Mouse (Mus musculus) hindbrain, embryonic 14.5 days (tissue): ENCODE data around the gene Mon1b. TPM values are rescaled to one million over a fixed set of nuclear protein-coding genes. Genes with fewer than 3 reads are reported as not detected.

Source experiments
- ATAC-seq: fragments of 200-750 bp; cut with Nextera tagmentation; 2 replicates; pipeline ENCODE4 v1.8.0; 2017; ENCODE audit warnings: moderate number of reproducible peaks, mild to moderate bottlenecking, moderate TSS enrichment, moderate library complexity; ENCODE audit not compliant: low FRiP score
- DNase-seq: peaks from one replicate; pipeline ENCODE4 v3.0.0-alpha.2; 2015; ENCODE audit warnings: low spot score
- H3K27ac ChIP-seq: fragments of 300-500 bp; sonication (generic); 2 replicates; pipeline ENCODE4 v1.5.1; 2014; ENCODE audit warnings: mild to moderate bottlenecking, moderate library complexity
- H3K27me3 ChIP-seq: fragments of 300-500 bp; sonication (generic); 2 replicates; pipeline ENCODE4 v1.6.1; 2014; ENCODE audit warnings: mild to moderate bottlenecking, low read length, mixed read lengths; ENCODE audit not compliant: control insufficient read depth, insufficient read depth
- H3K36me3 ChIP-seq: fragments of 300-500 bp; sonication (generic); replicated peaks from 2 replicates; pipeline ENCODE4 v1.6.1; 2014; ENCODE audit not compliant: control insufficient read depth, insufficient read depth
- H3K4me1 ChIP-seq: fragments of 300-500 bp; sonication (generic); replicated peaks from 2 replicates; pipeline ENCODE4 v1.6.1; 2014; ENCODE audit warnings: antibody characterized with exemption, low read length, mixed read lengths; ENCODE audit not compliant: control insufficient read depth, insufficient read depth
- H3K4me2 ChIP-seq: fragments of 300-500 bp; sonication (generic); replicated peaks from 2 replicates; pipeline ENCODE4 v1.6.1; 2014; ENCODE audit warnings: mild to moderate bottlenecking, moderate library complexity
- H3K4me3 ChIP-seq: fragments of 300-500 bp; sonication (generic); replicated peaks from 2 replicates; pipeline ENCODE4 v1.5.1; 2014; ENCODE audit warnings: mild to moderate bottlenecking, low read length
- H3K9ac ChIP-seq: fragments of 300-500 bp; sonication (generic); 2 replicates; pipeline ENCODE4 v1.6.1; 2014
- H3K9me3 ChIP-seq: fragments of 300-500 bp; sonication (generic); 2 replicates; pipeline ENCODE4 v1.6.1; 2016; ENCODE audit warnings: low read length; ENCODE audit not compliant: control insufficient read depth
- WGBS: fragments of 180-500 bp; shearing (Covaris S2); extraction: QIAGEN DNeasy Blood & Tissue Kit; methylation state at CpG from one replicate; pipeline ENCODE4 v1.1.7; 2014; 5-methylcytosine and 5-hydroxymethylcytosine counted together
- polyA plus RNA-seq: library from polyadenylated mRNA; unstranded; fragments of >200 nt; fragmentation: Nextera tagmentation; extraction: Ambion mirVana; gene quantifications from 2 replicates; pipeline ENCODE4 v1.2.1, GENCODE M21; 2014

The Mon1b gene
- polyA plus RNA-seq, 1 experiment from 2014 or later = 11.9 TPM

GRCm38 (mm10) chr8:113645220-113645619 is 9.8 kb downstream of the Mon1b start:
- Histone ChIP-seq H3K9me3 (no peaks in the 10 kb centered on the region), H3K36me3 (peaks cover 29% of the 10 kb centered on the region), H3K27ac (no peak overlapping the region), H3K9ac (no peak overlapping the region), H3K4me1 (no peaks in the 10 kb centered on the region), H3K4me2 (no peak overlapping the region), H3K4me3 (no peak overlapping the region), H3K27me3 (no peaks in the 10 kb centered on the region)
- DNase-seq (no peak), ATAC-seq (no peak)
- whole genome bisulfite sequencing = 84% methylated on average over 5 of the region's 5 CpGs

GRCm38 (mm10) chr8:113652450-113652849 is 17.1 kb downstream of the Mon1b start:
- 88% methylated on average over 12 of the region's 12 CpGs for WGBS
- H3K4me1 ChIP-seq = no peaks in the 10 kb centered on the region
- DNase-seq = no peak
- H3K36me3 ChIP-seq = no peaks in the 10 kb centered on the region
- no peak overlapping the region for H3K27ac ChIP-seq
- no peak overlapping the region for H3K9ac ChIP-seq
- no peak overlapping the region for H3K4me3 ChIP-seq
- no peak overlapping the region for H3K4me2 ChIP-seq
- ATAC-seq = no peak
- no peaks in the 10 kb centered on the region for H3K9me3 ChIP-seq
- H3K27me3 ChIP-seq = no peaks in the 10 kb centered on the region

- no peak for ATAC-seq
- WGBS = 71% methylated on average over 4 of the region's 4 CpGs
- Histone ChIP-seq H3K4me1 (no peaks in the 10 kb centered on the region), H3K4me3 (no peak overlapping the region), H3K4me2 (no peak overlapping the region), H3K36me3 (no peaks in the 10 kb centered on the region), H3K27ac (no peak overlapping the region), H3K9me3 (no peaks in the 10 kb centered on the region), H3K9ac (no peak overlapping the region), H3K27me3 (no peaks in the 10 kb centered on the region)
- DNase-seq = no peak
These were observed 17.8 kb downstream of the Mon1b start for GRCm38 (mm10) chr8:113653151-113653550.

- ATAC-seq (no peak), DNase-seq (no peak)
- 94% methylated on average over 5 of the region's 5 CpGs for WGBS
- H3K4me1 ChIP-seq = no peaks in the 10 kb centered on the region
- no peaks in the 10 kb centered on the region for H3K36me3 ChIP-seq
- no peak overlapping the region for H3K4me3 ChIP-seq
- H3K4me2 ChIP-seq = no peak overlapping the region
- H3K27ac ChIP-seq = no peak overlapping the region
- H3K9ac ChIP-seq = no peak overlapping the region
- H3K9me3 ChIP-seq = no peaks in the 10 kb centered on the region
- H3K27me3 ChIP-seq = no peaks in the 10 kb centered on the region
These were observed 20.8 kb downstream of the Mon1b start for GRCm38 (mm10) chr8:113656154-113656553.

- Histone ChIP-seq H3K27ac (no peak overlapping the region), H3K4me1 (no peaks in the 10 kb centered on the region), H3K9me3 (no peaks in the 10 kb centered on the region), H3K36me3 (no peaks in the 10 kb centered on the region), H3K9ac (no peak overlapping the region), H3K4me2 (no peak overlapping the region), H3K4me3 (no peak overlapping the region), H3K27me3 (no peaks in the 10 kb centered on the region)
- DNase-seq (no peak), ATAC-seq (no peak)
- WGBS = 81% methylated on average over 11 of the region's 11 CpGs
These were observed 21.4 kb downstream of the Mon1b start for GRCm38 (mm10) chr8:113656681-113657298.

- H3K9ac ChIP-seq = no peak overlapping the region
- WGBS = 96% methylated on average over 1 of the region's 1 CpGs
- no peak for ATAC-seq
These were observed 24.7 kb downstream of the Mon1b start for GRCm38 (mm10) chr8:113660128-113660527.

GRCm38 (mm10) chr8:113664544-113664943 is 29.2 kb downstream of the Mon1b start:
- DNase-seq (peak; percentile 97), ATAC-seq (peak; percentile 89)
- Histone ChIP-seq H3K27me3 (no peaks in the 10 kb centered on the region), H3K27ac (no peak overlapping the region), H3K4me2 (no peak overlapping the region), H3K9me3 (no peaks in the 10 kb centered on the region), H3K9ac (no peak overlapping the region), H3K4me1 (0 out of 2 replicates have a peak, but pooled peaks cover 4% of the 10 kb centered on the region), H3K36me3 (no peaks in the 10 kb centered on the region), H3K4me3 (no peak overlapping the region)
- 11% methylated on average over 2 of the region's 2 CpGs for WGBS

More at GRCm38 (mm10) chr8:113660128-113660527, 24.7 kb downstream of the Mon1b start:
- H3K4me1 ChIP-seq = 0 out of 2 replicates have a peak, but pooled peaks cover 4% of the 10 kb centered on the region
- no peaks in the 10 kb centered on the region for H3K9me3 ChIP-seq
- H3K27me3 ChIP-seq = no peaks in the 10 kb centered on the region
- no peak overlapping the region for H3K27ac ChIP-seq
- H3K4me2 ChIP-seq = no peak overlapping the region
- DNase-seq = no peak
- H3K4me3 ChIP-seq = no peak overlapping the region
- no peaks in the 10 kb centered on the region for H3K36me3 ChIP-seq

GRCm38 (mm10) chr8:113665036-113665435 is 29.6 kb downstream of the Mon1b start:
- DNase-seq (no peak), ATAC-seq (peak; percentile 59; the same call in 1 of the 2 replicates)
- Histone ChIP-seq H3K27ac (no peak overlapping the region), H3K9me3 (no peaks in the 10 kb centered on the region), H3K4me2 (no peak overlapping the region), H3K9ac (no peak overlapping the region), H3K27me3 (no peaks in the 10 kb centered on the region), H3K4me1 (0 out of 2 replicates have a peak, but pooled peaks cover 4% of the 10 kb centered on the region), H3K4me3 (no peak overlapping the region), H3K36me3 (no peaks in the 10 kb centered on the region)
- WGBS = 48% methylated on average over 4 of the region's 4 CpGs

- ATAC-seq = no peak
- DNase-seq = no peak
- Histone ChIP-seq H3K9me3 (no peaks in the 10 kb centered on the region), H3K4me1 (0 out of 2 replicates have a peak, but pooled peaks cover 4% of the 10 kb centered on the region), H3K27me3 (no peaks in the 10 kb centered on the region), H3K27ac (no peak overlapping the region), H3K4me3 (no peak overlapping the region), H3K4me2 (no peak overlapping the region), H3K36me3 (no peaks in the 10 kb centered on the region), H3K9ac (no peak overlapping the region)
- 72% methylated on average over 8 of the region's 8 CpGs for WGBS
These were observed 30.6 kb downstream of the Mon1b start for GRCm38 (mm10) chr8:113665951-113666350.
